Mouse (Mus musculus): ENCODE data around the gene Ipo9.

- TF ChIP-seq EP300 (IDR thresholded peaks at IDR 0.05; ENCODE audit: low read depth) (no peak), CTCF (IDR thresholded peaks at IDR 0.05; ENCODE audit: low read depth) (no peak)
Measured at GRCm38 (mm10) chr1:135379048-135379447, 51.3 kb downstream of the Ipo9 start.

Data from liver, embryonic 14.5 days (tissue).